Mouse (Mus musculus) thymus, postnatal 14 days (tissue): ENCODE data around the gene Slc23a3.

Source experiments
- DNase-seq: peaks from one replicate; pipeline ENCODE4 v3.0.0; 2021

Gene Slc23a3

DNA sequence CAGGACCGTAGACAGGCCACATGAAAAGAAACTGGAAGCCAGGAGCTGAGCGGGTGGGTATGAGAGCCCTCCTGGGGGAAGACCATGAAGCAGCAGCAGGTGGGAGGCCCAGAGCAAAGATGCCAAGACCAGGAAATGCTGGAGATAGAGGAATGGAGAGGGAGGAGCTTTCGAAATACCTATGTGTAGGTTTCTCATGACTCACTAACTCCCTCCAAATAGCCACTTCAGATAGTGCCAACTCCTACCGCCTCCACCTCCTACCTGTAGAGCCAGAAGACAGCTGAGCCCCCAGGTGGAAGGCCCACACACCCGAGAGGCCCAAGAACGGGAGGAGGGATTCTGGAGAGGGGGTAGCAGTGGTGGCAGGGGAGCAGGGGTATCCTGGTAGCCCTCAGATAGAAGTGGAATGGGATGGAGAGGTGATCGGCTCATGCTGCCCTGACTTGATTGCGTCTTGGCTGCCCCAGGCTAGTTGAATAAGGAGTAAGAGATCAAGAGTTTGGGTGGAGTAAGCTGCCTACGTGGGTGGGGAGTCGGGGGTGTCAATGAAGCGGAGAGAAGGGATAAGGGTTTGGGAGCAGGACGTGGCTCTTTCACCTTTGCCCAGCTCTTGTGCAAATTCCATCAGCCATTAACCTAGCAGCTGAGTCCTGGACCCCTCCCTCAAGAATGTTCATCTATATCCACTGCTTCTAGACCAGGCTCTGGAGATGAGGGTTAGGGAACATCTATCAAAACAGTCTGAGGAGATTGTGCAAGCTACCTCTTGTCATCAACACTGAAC is at the start of gene Slc23a3:
Slc23a3 (minus strand) TSS at position 470 of the 787 bp plus-strand sequence.
- no peak for DNase-seq

DNA sequence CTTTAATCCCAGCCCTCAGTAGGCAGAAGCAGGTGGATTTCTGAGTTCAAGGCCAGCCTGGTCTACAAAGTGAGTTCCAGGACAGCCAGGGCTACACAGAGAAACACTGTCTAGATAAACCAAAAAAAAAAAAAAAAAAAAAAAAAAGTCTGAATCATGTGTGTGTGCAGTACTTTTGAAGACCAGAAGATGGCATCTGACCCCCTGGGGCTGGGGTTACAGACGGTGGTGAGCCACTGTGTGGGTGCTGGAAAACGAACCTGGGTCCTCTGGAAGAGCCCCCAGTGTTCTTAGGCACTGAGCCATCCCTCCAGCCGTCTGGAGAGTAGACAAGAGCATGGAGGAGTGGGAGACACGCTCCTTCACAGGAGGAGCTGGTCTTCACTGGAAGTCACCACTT is 48.5 kb upstream of the Slc23a3 start:
- no peak for DNase-seq

GRCm38 (mm10) chr1:75181377-75181870 is 47.7 kb upstream of the Slc23a3 start:
- no peak for DNase-seq

DNA sequence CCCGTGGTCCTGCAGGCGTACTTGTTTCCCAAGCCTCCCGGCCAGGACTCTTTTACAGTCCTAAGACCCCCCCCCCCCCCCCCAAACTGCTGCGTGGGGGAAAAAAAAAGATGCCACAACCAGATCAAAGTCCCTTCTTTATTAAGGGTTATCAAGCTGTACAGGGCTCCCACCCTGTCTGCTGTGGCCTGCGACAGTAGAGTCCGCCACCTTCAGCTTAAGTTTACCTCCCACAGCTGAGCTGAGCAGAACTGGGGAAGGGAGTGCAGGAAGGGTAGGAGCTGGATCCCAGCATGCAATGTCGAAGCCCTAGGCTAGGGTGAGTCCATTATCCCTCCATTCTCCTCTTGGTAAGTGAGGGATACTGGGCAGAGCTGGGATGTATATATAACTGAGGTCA is 47.1 kb upstream of the Slc23a3 start:
- DNase-seq = no peak

- peak; percentile 87 for DNase-seq
Observed at GRCm38 (mm10) chr1:75180105-75180590, 46.5 kb upstream of the Slc23a3 start, which contains the start of gene Abcb6. TSS of gene Abcb6 (minus strand) at chr1:75180392.

DNA sequence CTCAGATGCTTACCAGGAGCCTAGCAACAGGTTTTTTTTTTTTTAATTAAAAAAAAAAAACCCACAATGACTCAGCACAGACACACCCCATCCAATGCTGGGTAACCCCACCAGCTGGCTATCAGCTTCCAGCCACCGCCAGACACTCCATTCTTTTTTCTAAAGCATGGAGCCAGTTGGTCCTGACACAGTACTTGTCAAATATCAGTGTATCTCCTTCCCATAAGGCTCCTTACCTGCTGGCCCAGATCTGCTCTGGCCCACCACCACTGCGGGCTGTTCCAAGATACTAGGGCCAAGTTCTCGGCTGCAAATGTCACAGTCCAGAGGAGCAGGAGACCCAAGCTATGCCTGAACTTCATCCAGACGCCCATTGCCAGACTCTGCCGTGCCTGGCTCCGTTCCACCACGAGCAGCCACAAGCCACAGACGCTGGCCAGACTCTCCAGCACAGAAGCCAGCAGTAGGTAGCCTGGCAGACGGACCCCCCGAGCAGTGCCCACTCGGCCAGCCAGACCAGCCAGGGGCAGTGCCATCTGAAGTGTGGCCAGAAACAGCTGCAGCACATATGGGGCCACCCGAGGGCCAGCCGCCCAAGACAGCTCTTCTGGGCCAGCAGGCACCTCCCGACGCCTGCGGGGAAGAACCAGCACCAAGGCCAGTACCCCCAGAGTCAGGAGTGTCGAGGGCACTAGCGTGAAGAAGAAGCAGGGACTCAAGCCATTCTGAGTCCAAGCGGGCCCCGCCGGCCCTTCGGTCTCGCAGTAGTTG is 45.8 kb upstream of the Slc23a3 start:
- DNase-seq = no peak

- DNase-seq = peak; percentile 99
Observed at GRCm38 (mm10) chr1:75168472-75169464, 35.1 kb upstream of the Slc23a3 start, which contains the start of gene Zfand2b. TSS of gene Zfand2b (plus strand) at chr1:75168646.

GRCm38 (mm10) chr1:75168093-75168471 is 34.4 kb upstream of the Slc23a3 start:
- no peak for DNase-seq

GRCm38 (mm10) chr1:75160256-75160617 is 26.5 kb upstream of the Slc23a3 start:
- DNase-seq = no peak

GRCm38 (mm10) chr1:75159540-75160255 is 26.0 kb upstream of the Slc23a3 start:
- DNase-seq = no peak

GRCm38 (mm10) chr1:75158990-75159389 is 25.3 kb upstream of the Slc23a3 start:
- DNase-seq = no peak

- no peak for DNase-seq
Observed at GRCm38 (mm10) chr1:75155837-75156236, 22.1 kb upstream of the Slc23a3 start.

- no peak for DNase-seq
Observed at GRCm38 (mm10) chr1:75148727-75149126, 15.0 kb upstream of the Slc23a3 start.

- no peak for DNase-seq
Observed at GRCm38 (mm10) chr1:75147411-75148135, 13.9 kb upstream of the Slc23a3 start.

GRCm38 (mm10) chr1:75145589-75145988 is 11.9 kb upstream of the Slc23a3 start:
- DNase-seq = no peak

DNA sequence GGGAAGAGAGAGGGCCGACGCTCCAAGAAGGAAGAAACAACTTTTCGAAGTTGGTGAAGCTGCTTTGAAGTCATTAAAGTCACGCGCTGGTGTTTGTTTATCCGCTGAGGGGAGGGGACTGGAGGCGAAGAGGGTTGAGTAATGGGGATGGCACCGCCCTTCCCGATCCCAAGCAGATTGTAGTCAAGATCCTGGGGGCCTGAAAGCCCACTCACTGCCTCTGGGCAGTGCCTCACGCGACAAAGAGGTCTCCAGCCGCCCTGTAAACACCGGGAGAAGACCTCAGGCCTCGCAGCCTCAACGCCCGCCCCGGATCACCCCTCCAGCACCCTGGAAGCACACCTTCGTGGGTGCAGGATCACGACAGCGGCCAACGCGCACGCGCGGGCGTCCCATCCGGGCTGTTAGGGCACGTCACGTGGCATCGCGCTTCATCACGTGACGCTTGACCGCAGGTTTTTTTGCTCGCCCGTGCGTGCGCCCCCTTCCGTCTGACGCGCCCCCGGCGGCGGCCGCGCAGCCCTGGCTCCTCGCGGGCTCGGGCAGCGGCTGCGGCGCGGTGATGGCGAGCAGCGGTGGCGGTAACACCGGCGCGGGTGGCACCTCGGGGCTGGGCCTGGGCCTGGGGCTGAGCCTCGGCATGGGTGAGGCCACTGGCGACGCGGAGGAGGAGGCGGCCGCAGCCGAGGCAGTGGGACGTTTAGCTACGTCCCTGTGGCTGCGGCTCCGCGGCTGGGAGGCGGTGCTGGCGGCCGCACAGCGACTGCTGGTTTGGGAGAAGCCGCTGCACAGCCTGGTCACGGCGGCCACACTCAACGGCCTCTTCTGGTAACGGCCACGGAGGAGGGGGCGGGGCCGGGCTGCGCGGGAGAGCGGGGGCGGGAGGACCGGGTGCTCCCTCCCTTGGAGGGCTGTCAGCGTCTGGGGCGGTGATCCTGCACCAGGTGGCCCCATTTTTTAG is 8.9 kb upstream of the Slc23a3 start, which contains the start of the genes Cnppd1 and Retreg2:
Cnppd1 (minus strand) TSS at position 411 of the 961 bp plus-strand sequence.
Retreg2 (plus strand) TSS at position 478 of the 961 bp plus-strand sequence.
- peak; percentile 98 for DNase-seq

DNA sequence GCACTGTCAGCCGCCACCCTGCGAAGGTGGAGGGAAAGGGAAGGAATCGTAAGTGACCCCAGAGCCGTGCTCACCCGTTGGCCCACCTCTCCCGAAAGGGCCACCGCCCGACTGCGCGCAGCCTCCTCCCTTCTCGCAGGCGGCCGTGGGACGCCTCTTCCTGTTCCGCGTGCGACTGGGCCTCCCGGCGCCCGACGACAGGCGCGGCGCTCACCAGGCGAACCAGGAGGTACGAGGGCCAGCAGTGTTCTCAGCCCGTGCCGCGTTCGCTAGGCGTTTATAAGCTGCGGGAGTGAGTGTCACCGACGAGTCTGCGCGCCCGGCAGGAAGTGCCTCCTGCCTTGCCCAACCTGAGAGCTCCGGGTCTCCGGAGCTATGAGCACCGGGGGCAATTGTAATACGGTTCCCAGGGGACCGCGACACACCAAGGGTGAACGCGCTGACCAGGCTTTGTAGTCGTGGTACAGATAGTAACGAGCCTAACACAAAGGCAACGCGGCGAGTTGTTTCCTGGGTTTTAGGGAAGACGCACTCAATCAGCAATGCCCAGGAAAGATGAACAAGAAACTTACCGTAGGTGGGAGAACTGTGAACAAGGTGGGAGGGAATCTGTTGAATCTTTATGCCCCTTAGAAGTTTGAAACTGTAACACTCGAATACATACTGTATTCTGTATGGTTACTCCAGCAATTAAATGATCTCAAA is 7.9 kb upstream of the Slc23a3 start:
- peak; percentile 82 for DNase-seq

DNA sequence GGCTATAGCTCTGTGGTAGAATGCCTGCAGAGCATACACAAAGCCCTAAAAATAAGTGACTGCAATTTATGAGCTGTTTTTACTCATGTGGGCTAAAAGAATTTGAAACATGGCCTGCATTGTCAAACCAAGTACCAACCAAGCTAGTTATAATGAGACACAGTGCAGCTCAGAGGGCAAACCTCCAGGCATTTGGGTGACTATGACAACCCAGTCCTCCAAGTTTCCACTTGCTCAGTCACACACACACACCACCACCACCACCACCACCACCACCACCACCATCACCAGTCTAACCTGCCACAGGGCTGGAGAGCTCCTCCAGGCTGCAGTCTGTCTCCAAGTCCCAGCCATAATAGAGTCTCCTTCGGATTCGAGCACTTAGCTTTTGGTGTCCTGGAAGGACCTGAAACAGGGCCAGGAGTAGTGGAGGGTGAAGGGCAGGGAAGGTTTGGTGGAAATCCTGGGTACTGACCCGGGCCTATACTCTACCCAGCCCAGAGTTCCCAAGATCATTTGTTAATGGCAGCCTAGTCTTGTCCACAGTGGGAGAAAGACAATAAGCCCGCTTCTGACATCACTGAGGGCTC is 7.0 kb upstream of the Slc23a3 start:
- DNase-seq = peak; percentile 18

DNA sequence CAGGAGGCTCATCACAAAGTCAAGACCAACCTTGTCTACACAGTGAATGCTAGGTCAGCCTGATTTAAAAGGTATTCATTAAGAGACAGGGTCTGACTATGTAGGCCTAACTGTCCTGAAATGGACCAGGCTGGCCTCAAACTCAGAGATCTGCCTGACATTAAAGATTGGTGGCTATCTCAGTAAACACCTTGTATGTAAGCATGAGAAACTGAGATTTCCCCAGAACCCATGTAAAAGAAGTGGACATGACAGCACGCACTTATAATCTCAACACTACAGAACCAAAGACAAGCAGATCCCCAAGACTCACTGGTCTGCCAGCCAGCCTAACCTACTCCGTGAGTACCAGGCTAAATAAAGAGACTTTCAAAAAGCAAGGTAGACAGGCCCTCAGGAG is 4.8 kb upstream of the Slc23a3 start:
- no peak for DNase-seq
